Mouse (Mus musculus): ENCODE measurements at regions not wholly inside any gene's neighbourhood (a gene's known extent, or its start where the extent isn't known, plus 50 kb on each side); places are given as distances from the start of the nearest gene placed in this dataset.

DNA sequence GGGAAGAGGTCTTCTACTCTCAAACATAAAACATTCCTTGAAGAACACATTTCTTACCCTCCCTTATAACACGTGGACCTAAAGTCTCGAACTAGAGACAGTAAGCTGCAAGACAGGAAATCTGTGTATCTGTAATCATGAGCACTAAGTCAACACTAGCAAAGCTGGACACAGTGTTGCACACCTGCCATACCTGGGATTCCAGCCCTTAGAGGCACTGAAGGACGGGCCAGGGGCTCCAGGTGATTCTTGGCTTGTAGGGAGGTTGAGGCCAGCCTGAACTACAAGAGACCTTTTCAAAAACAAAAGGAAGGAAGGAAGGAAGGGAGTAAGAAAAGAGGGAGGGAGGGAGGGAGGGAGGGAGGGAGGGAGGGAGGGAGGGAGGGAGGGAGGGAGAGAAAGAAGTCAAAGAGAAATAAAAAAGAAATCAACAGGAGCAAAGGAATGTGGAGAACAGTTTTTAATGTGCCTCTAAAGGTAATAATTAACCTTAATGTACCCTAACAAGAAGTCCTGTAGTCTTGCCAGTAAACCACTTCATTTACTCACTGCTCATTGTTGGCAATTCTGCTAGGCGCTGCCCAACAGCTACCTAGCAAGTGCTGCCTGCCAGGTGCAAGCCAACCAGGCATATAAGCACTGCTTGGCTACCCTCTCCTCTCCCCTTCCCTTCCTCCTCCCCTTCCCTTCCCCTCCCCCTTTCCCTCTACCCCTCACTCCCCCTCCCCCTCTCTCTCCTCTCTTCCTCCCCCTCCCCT, 401.0 kb upstream of the Acvr2a start:
- TF ChIP-seq CTCF (IDR thresholded peaks at IDR 0.05; ENCODE audit: extremely low read depth, insufficient read depth, low read length) (no peak), POLR2A (IDR thresholded peaks at IDR 0.05; ENCODE audit: extremely low read depth, insufficient read depth, low read length) (no peak)

Measured in cortical plate, adult 2 months (tissue).